Mouse (Mus musculus) CD8-positive naive resting alpha-beta T cell, adult 2 months (primary cell): ENCODE data around the gene Vmn2r89.
"Not testable (repeated sequence)": the region's sequence is repeated elsewhere in the genome, so short reads cannot be mapped to it uniquely, and the experiment has no call there.

Experiments used
- DNase-seq, 2 experiments: peaks; one replicate each; pipeline ENCODE4 v3.0.0; 2022; ENCODE audit warnings: low read depth in 2 of 2, low spot score in 2 of 2

Vmn2r89 gene

DNA sequence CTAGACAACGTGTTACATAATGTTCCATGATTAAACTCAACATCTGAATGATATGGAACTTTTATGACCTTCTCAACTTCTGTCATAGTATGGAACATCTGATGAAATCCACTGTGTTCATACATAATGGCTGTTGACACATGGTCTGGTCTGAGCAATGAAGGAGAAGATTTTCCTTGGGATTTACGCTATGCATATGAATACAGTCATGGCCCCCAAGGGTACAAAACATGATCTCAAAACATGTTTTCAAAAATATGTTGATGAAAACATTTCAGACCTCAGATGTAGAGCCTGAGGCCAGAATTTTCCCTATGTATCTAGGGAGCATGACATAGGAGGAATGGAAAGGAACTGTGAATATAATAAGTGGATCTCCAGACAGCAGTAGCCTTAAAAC is at the start of gene Vmn2r89:
TSS of gene Vmn2r89 (plus strand) at position 301 of the 400 bp plus-strand sequence.
- DNase-seq: not testable (repeated sequence)

GRCm38 (mm10) chr14:51410520-51410919 is 41.1 kb upstream of the Vmn2r89 start, which contains the start of gene Vmn2r88:
Vmn2r88 (plus strand) TSS chr14:51410820.
- DNase-seq: no peak

- DNase-seq: no peak
Observed at GRCm38 (mm10) chr14:51423885-51424284, 27.8 kb upstream of the Vmn2r89 start.

DNA sequence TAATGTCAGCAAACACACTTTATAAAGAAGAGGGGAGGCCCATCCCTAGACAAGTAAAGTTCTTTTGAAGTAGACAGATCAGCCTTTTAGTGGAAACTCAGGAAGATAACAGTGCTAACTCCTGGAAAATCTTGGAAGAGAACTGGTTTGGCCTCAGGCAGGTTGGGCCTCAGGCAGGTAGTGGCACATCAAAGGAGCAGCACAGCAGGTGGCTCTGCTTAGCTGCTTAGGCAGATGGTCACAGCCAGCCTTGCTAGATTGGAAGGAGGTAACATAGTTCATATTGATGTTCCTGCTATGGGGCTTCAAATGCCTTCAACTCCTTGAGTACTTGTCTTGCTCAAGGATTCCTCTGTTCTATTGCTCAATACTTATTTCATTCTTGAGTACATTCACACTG is 21.5 kb upstream of the Vmn2r89 start:
- not testable (repeated sequence) for DNase-seq

DNA sequence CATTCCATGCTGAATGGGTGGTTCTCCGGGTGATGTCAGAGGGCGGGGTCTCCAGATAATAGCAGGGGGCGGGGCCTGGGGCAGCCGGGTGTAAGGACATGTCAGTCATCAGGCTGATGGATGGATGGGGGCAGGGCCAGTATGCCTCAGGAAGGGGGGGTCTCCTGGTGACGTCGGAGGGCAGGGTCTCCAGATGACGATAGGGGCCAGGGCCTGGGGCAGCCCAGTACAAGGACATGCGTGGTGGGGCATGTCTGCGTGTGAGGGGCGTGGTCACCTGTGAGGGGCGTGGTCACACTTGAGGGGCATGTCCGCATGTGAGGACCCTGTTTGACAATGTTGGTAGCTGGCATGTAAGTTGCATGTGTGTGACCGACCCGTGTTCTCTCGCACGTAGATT is 17.1 kb upstream of the Vmn2r89 start:
- no peak for DNase-seq

GRCm38 (mm10) chr14:51435020-51435419 is 16.6 kb upstream of the Vmn2r89 start:
- DNase-seq: no peak

GRCm38 (mm10) chr14:51438955-51439354 is 12.7 kb upstream of the Vmn2r89 start:
- no peak for DNase-seq

- not testable (repeated sequence) for DNase-seq
Observed at GRCm38 (mm10) chr14:51480278-51480677, 28.6 kb downstream of the Vmn2r89 start.

GRCm38 (mm10) chr14:51481332-51482015 is 29.8 kb downstream of the Vmn2r89 start:
- not testable (repeated sequence) for DNase-seq

DNA sequence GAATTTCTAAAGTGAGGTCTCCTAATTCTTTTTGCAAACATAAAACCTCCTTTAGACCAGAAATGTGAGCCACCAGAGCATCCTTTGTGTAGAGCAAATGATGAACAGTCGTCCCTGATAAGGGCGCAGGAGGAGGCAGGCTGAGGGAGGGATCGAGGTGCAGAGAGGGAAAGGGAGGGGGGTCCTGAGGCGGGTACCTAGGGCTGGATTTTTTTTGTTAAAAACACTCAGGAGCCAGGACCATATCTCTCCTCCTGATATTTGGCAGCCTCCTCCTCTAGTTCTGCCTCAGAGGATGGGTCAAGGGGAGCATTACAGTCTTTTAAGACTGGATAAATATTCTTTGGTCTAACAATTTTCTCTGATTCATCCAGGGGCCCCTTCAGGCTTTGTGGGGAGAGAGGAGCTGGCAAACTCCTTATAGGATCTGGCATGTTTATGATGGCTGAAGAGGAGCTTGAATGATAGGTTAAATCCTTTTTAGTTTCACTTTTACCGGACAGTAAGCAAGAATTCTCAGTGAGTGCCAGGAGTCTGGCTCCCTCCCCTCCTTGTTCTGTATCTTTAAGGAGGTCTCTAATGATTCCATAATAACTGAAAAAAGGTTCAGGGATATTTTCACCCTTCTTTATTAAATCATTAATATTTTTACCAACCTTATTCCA is 30.5 kb downstream of the Vmn2r89 start:
- DNase-seq: no peak

DNA sequence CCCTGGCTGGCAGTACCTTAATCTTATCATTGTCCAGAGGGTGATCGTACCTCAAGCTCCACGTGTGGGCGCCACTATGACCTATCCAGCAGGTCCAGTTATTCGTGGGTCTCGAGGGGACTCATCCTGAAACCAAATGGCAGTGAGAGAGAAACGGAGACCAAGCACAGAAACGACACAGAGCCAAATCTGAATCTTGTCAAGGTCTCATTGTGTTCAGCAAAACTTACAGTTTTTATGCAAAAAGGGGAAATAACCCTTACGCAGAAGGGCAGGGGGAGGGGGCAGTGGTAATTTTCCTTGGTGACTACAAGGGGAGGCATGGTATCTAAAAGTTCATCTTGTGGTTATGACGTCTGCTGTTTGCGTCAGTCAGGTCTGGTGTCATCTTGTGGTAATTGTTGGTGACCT is 31.3 kb downstream of the Vmn2r89 start:
- DNase-seq: not testable (repeated sequence)

DNA sequence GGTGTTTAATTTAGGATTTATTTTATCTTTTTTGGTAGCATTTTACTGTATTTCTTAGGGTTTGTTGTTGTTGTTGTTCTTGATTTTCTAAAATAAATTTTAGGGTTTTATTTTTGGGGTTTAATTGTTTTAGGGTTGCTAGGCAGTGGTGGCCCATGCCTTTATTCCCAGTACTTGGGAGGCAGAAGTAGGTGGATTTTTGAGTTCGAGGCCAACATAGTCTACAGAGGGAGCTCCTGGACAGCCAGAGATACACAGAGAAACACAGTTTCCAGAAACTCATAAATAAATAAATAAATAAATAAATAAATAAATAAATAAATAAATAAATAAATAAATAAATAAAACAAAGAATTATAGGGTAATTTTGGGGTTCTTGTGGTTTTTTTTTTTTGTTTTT is 32.0 kb downstream of the Vmn2r89 start:
- DNase-seq: no peak

GRCm38 (mm10) chr14:51486111-51486510 is 34.5 kb downstream of the Vmn2r89 start:
- DNase-seq: no peak

GRCm38 (mm10) chr14:51495781-51496180 is 44.1 kb downstream of the Vmn2r89 start:
- DNase-seq: no peak

GRCm38 (mm10) chr14:51496955-51497354 is 45.3 kb downstream of the Vmn2r89 start:
- DNase-seq: no peak

- DNase-seq: no peak
Observed at GRCm38 (mm10) chr14:51497958-51498357, 46.3 kb downstream of the Vmn2r89 start.

DNA sequence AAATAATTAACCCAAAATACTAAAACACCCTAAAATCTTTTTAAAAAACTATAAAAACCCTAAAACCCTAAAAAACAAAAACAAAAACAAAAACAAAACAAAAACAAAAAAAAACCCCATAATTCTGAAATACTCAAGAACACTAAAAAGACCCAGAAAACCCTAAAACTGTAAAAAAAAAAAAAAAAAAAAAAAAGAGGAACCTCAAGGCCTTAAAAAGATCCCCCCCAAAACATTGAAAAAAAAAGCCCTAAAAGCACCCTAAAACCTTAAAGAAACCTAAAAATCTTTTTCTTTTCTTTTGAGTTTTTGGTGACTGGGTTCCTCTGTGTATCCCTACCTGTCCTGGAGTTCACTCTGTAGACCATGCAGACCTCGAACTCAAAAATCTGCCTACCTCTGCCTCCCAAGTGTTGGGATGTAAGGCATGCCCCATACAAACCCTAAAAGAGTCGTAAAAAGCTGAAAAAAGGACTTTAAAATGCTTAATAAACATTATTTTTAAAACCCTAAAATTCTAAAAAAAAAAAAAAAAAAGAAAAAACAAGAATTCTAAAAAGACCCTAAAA is 48.1 kb downstream of the Vmn2r89 start:
- DNase-seq: no peak

- no peak for DNase-seq
Observed at GRCm38 (mm10) chr14:51500461-51500860, 48.8 kb downstream of the Vmn2r89 start.

- DNase-seq: no peak
Observed at GRCm38 (mm10) chr14:51507416-51507815, 55.8 kb downstream of the Vmn2r89 start.
